Mouse (Mus musculus): ENCODE data around the gene Kpnb1. TPM values are rescaled to one million over a fixed set of nuclear protein-coding genes. Genes with fewer than 3 reads are reported as not detected.

Gene Kpnb1
- 34.2 and 43.7 TPM in 2 replicates for polyA plus RNA-seq (2012; ENCODE audit: low replicate concordance)

DNA sequence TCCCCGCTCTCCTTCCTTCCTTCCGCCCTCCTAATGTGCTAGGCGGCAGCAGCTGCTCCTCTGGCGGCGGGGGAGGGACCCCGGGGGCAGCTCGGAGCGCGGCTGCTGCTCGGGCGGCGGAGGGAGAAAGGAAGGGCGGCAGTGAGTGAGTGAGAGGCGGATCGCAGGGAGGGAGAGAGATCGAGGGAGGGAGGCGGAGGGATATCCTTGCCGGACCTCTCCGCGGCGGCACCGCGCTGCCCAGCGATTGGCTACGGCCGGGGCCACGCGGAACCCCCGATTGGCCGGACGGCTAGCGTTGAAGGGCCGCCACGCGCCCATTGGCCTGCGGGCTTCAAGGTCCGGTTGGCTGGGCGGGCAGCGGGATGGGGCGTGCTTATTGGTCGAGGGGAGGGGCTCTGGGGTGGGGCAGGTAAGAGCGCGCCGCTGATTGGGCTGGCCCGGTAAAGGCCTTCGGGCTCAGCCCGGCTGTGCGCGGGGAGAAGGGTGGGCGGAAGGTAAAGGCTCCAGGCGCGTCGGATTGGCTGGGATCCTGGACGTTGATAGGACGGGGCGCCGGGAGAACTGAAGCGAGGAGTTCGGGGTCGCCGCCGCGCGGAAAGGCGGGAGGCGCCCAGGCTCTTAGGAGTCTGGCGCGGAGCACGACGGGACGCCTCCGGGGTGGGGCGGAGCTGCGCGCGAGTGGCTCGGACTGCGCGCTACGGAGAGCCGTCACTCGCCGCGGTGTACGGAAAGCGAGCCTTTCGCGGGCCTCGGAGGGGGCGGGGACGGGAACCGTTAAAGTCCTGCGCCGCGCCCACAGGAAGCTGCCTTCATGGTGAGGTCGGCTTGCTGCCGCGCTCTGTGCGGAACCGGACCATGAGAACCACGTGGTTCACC lies at the start of gene Kpnb1:
Kpnb1 (minus strand) TSS at position 118 of the 879 bp plus-strand sequence.

DNA sequence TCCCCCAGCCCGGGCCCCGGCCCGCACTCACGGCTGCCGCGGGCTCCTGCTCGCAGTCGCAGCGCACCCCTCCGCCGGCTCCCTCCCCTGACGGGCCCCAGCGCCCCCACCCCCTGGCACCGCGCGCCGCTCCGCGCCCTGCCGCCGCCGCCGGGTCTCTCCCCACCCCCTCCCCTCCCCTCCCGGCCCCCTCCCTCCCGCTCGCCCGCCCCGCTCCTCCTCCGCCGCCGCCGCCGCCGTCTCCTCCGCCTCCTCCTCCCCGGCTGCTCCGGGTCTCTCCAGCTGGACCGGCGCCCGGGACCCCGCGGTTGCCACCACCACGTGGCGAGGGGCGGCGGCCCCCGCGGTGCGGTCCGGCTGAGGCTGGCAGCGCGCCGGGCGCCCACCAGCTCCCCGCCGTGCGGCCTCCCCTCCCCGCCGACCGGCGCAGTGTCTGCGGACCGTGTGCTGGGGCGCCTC lies 36.3 kb downstream of the Kpnb1 start, which contains the start of gene Tbkbp1:
Tbkbp1 (minus strand) TSS at position 153 of the 459 bp plus-strand sequence.

DNA sequence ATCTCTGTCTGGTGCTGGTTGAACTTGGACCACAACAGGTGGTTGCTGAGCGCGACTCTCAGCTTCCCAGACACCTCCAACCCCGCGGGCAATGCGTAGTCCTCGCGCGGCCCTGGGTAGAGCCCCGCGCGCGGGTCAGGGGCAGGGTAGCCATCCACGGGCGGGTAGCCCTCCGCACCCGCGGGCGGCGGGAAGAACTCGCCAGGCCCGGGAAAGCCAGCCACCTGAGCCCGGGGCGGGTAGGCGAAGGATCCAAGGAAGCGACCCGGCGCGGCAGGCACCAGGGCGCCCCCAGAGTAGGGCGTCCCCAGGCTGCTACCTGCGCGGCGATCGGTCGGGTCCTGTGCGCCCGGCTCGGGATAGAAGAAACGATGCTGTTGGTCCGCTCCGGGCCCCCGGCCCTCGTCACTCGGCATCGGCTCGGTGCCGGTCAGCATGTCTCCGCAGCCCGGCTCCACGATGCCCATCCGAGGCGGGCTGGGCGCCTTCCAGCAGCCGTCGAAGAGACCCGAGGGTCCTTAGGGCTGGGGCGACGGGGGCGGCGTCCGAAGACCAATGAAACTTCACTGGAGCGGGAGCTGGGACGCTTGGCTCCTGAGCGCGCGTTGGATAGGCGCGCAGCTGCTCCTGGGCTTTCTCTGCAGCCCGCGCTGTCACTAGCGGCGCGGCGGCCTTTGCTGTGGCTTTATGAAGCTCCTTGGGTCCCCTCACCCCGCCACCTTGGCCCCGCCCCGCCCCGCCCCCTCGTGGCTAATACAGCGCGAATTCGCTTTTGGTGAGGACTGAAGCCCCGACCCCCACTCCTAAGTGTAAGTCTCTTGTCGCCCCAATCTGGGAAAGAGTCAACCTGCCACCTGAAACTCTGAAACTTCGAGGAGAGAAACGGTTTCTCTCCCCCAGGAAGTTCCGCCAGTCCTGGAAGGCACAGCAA lies 72.7 kb downstream of the Kpnb1 start, which contains the start of gene Tbx21:
Tbx21 (minus strand) TSS at position 661 of the 931 bp plus-strand sequence.

Other genes starting within 250 kb of the Kpnb1 start
- 13.1 and 20.4 TPM in 2 replicates for gene Pnpo, start 243.9 kb downstream of the Kpnb1 start, polyA plus RNA-seq (2012; ENCODE audit: low replicate concordance)
- gene Sp2, start 204.9 kb downstream of the Kpnb1 start, polyA plus RNA-seq (2012; ENCODE audit: low replicate concordance): 90.0 and 123 TPM in 2 replicates
- gene Sp6, start 174.5 kb downstream of the Kpnb1 start, polyA plus RNA-seq (2012; ENCODE audit: low replicate concordance): 0.51 and 0.55 TPM in 2 replicates
- gene Scrn2, start 157.9 kb downstream of the Kpnb1 start, polyA plus RNA-seq (2012; ENCODE audit: low replicate concordance): 15.1 and 19.3 TPM in 2 replicates
- gene Lrrc46, start 146.5 kb downstream of the Kpnb1 start, polyA plus RNA-seq (2012; ENCODE audit: low replicate concordance): 0.13 TPM in 1 of 2 replicates, not detected in the other
- gene Mrpl10, start 146.3 kb downstream of the Kpnb1 start, polyA plus RNA-seq (2012; ENCODE audit: low replicate concordance): 29.9 and 38.4 TPM in 2 replicates
- gene Osbpl7, start 137.3 kb downstream of the Kpnb1 start, polyA plus RNA-seq (2012; ENCODE audit: low replicate concordance): 8.0 and 21.9 TPM in 2 replicates
- gene Tbx21, start 72.5 kb downstream of the Kpnb1 start, polyA plus RNA-seq (2012; ENCODE audit: low replicate concordance): 4.4 and 13.3 TPM in 2 replicates
- gene Tbkbp1, start 36.4 kb downstream of the Kpnb1 start, polyA plus RNA-seq (2012; ENCODE audit: low replicate concordance): 13.8 and 20.3 TPM in 2 replicates
- gene Npepps, start 92.8 kb upstream of the Kpnb1 start, polyA plus RNA-seq (2012; ENCODE audit: low replicate concordance): 34.9 and 36.2 TPM in 2 replicates
- 4.7 and 6.5 TPM in 2 replicates for gene Mrpl45, start 127.8 kb upstream of the Kpnb1 start, polyA plus RNA-seq (2012; ENCODE audit: low replicate concordance)
- gene Gpr179, start 164.2 kb upstream of the Kpnb1 start, polyA plus RNA-seq (2012; ENCODE audit: low replicate concordance): 0.06 and 0.09 TPM in 2 replicates
- gene Socs7, start 174.7 kb upstream of the Kpnb1 start, polyA plus RNA-seq (2012; ENCODE audit: low replicate concordance): 12.1 and 14.7 TPM in 2 replicates
- gene Arhgap23, start 227.7 kb upstream of the Kpnb1 start, polyA plus RNA-seq (2012; ENCODE audit: low replicate concordance): 169 and 225 TPM in 2 replicates

All from leukemia stem cell, adult 10-12 weeks (primary cell).